Mouse (Mus musculus) liver, postnatal 0 days (tissue): ENCODE results near the gene Klra3.

ENCODE experiments used
- CTCF ChIP-seq: sonication (generic); IDR thresholded peaks from 2 replicates; pipeline ENCODE4 v1.5.1; 2016; ENCODE audit warnings: antibody characterized with exemption, low read depth
- EP300 ChIP-seq: IDR thresholded peaks from 2 replicates; pipeline ENCODE4 v1.6.1; 2016; ENCODE audit warnings: antibody characterized with exemption, low read depth, mild to moderate bottlenecking

DNA sequence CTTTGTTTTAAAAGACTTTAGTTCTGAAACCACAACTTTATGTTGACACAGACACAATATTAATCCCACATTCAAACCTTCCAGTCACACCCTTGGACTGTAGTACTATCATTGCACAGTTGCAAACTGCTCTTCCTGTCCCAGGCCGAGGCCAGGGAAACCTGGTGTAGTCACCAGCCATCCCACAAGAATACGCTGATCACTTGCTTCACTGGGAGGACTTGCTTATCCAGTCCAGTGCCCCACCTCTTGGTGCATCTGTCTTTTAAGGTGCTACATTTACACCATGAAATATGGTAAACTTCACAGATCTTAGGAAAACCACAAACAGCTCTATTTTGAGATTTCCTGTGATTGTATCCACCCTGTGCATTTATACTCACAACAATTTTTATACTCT is 49.4 kb upstream of the Klra3 start, which contains the start of gene Klra1:
- TF ChIP-seq EP300: no peak
- no peak for TF ChIP-seq CTCF
